Mouse (Mus musculus) midbrain, postnatal 0 days (tissue): ENCODE measurements around the gene Tenm4. TPM values are rescaled to one million over a fixed set of nuclear protein-coding genes. Genes with fewer than 3 reads are reported as not detected.

Experiments used
- ATAC-seq: fragments of 200-750 bp; cut with Nextera tagmentation; 2 replicates; pipeline ENCODE4 v1.8.0; 2017; ENCODE audit warnings: moderate number of reproducible peaks, mild to moderate bottlenecking, moderate TSS enrichment, moderate library complexity; ENCODE audit not compliant: low FRiP score
- DNase-seq: peaks from one replicate; pipeline ENCODE4 v3.0.0-alpha.2; 2015; ENCODE audit warnings: low spot score
- H3K27ac ChIP-seq: fragments of 300-500 bp; sonication (generic); 2 replicates; pipeline ENCODE4 v1.5.1; 2014; ENCODE audit warnings: low read depth, mild to moderate bottlenecking, low read length, mixed read lengths
- H3K27me3 ChIP-seq: fragments of 300-500 bp; sonication (generic); 2 replicates; pipeline ENCODE4 v1.6.1; 2014; ENCODE audit warnings: low read length, control low read depth, mixed read lengths; ENCODE audit not compliant: insufficient read depth
- H3K36me3 ChIP-seq: fragments of 300-500 bp; sonication (generic); 2 replicates; pipeline ENCODE4 v1.6.1; 2014; ENCODE audit warnings: low read length, control low read depth, mixed read lengths; ENCODE audit not compliant: insufficient read depth
- H3K4me1 ChIP-seq: fragments of 300-500 bp; sonication (generic); 2 replicates; pipeline ENCODE4 v1.6.1; 2014; ENCODE audit warnings: mild to moderate bottlenecking, control low read depth, antibody characterized with exemption, low read length, mixed read lengths; ENCODE audit not compliant: insufficient read depth
- H3K4me2 ChIP-seq: fragments of 300-500 bp; sonication (generic); 2 replicates; pipeline ENCODE4 v1.6.1; 2014; ENCODE audit warnings: low read depth, mild to moderate bottlenecking, low read length, mixed read lengths; ENCODE audit not compliant: poor library complexity, severe bottlenecking
- H3K4me3 ChIP-seq: fragments of 300-500 bp; sonication (generic); 2 replicates; pipeline ENCODE4 v1.5.1; 2014; ENCODE audit warnings: low read depth, mild to moderate bottlenecking, low read length, moderate library complexity
- H3K9ac ChIP-seq: fragments of 300-500 bp; sonication (generic); replicated peaks from 2 replicates; pipeline ENCODE4 v1.6.1; 2014; ENCODE audit warnings: mild to moderate bottlenecking, low read length, moderate library complexity, mixed read lengths; ENCODE audit not compliant: poor library complexity, severe bottlenecking
- H3K9me3 ChIP-seq: fragments of 300-500 bp; sonication (generic); 2 replicates; pipeline ENCODE4 v1.6.1; 2016; ENCODE audit warnings: low read length, control low read depth
- CTCF ChIP-seq: IDR thresholded peaks from 2 replicates; pipeline ENCODE4 v1.5.1; 2016; ENCODE audit warnings: antibody characterized with exemption, mild to moderate bottlenecking
- WGBS: fragments of 180-500 bp; shearing (Covaris S2); extraction: QIAGEN DNeasy Blood & Tissue Kit; methylation state at CpG from one replicate; pipeline ENCODE4 v1.1.7; 2014; 5-methylcytosine and 5-hydroxymethylcytosine counted together
- polyA plus RNA-seq: library from polyadenylated mRNA; unstranded; fragments of >200 nt; fragmentation: Nextera tagmentation; extraction: Ambion mirVana; gene quantifications from 2 replicates; pipeline ENCODE4 v1.2.1, GENCODE M21; 2015
- total RNA-seq: library from RNA; depleted of rRNA; stranded (reverse); fragments of >200 nt; gene quantifications from 2 replicates; pipeline ENCODE4 v1.2.3, GENCODE M21; 2014

Gene Tenm4
- total and polyA plus RNA-seq, 2 experiments from 2014 or later = 35.9 to 56.0 TPM

DNA sequence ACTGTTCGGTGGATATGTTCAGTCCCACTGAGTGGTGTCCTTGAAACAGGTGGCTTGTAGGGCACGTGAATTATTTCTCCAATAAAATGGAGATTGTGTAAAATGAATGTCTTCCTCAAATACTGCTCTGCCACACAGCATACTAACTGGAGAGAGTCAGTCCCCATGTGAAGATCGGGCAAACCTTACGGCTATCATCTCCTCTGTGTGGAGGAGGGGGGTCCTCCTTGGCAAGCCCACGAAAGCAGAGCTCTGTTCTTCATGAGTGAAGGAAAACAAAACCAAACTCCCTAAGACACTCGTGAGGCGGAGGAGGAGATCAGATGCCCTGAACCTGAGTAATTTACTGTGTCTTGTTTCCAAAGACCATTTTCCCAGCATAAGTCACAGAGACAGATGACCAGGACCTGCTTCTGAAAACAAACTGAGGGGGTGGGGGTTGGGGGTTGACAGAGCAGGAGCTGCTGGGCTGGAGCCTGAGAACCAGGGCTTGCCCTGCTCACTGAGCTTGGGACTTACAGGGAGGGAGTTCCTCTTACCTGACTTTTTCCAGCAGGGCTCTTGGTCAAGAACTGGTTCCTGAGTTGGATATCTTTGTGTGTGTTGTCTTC is 464.9 kb downstream of the Tenm4 start:
- TF ChIP-seq CTCF = no peak
- WGBS = 61% methylated on average over 7 of the region's 7 CpGs
- no peak overlapping the region for H3K27ac ChIP-seq
- H3K4me1 ChIP-seq = no peaks in the 10 kb centered on the region
- DNase-seq = no peak
- no peak overlapping the region for H3K9ac ChIP-seq
- no peaks in the 10 kb centered on the region for H3K9me3 ChIP-seq
- H3K4me3 ChIP-seq = no peak overlapping the region
- ATAC-seq = no peak
- H3K27me3 ChIP-seq = no peaks in the 10 kb centered on the region
- H3K4me2 ChIP-seq = no peak overlapping the region
- no peaks in the 10 kb centered on the region for H3K36me3 ChIP-seq

DNA sequence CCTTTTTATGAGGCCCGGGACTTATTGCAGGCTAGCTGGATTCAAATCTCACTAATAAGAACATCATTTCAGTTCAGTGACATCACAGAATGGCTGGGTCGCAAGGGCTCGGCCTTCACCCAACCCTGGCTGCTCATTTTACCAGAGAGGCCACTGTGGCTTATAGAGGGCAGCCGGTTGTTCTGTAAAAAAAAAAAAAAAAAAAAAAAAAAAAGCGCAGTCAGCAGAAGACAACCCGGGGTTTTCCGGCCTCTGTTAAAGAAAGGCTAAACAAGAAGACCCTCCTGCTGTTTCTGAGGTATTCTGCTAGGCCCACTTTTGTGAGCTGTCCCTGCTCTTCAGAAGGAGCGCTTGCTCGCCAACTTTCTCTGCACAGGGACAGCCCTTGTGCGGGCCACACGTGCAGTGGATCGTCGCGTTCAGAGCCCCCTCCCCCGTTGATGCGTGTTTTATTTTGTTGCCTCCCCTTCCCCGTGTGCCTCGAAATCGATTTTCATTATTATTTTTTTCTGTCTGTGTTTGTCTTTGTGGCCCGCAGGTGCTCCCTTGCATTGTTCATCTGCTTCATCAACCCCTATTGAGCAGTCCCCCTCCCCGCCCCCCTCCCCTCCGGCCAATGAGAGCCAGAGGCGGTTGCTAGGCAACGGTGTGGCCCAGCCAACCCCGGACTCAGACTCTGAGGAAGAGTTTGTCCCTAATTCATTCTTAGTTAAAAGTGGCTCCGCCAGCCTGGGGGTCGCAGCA is 472.6 kb downstream of the Tenm4 start:
- H3K9me3 ChIP-seq = no peaks in the 10 kb centered on the region
- 3% methylated on average over 27 of the region's 27 CpGs for WGBS
- 0 out of 2 replicates have a peak, but pooled peaks cover 4% of the 10 kb centered on the region for H3K4me1 ChIP-seq
- peak; percentile 87 for ATAC-seq
- H3K36me3 ChIP-seq = no peaks in the 10 kb centered on the region
- peak overlapping the region; percentile 34 for H3K4me3 ChIP-seq
- peak; percentile 87 for DNase-seq
- peak overlapping the region; percentile 44; the same call in 1 of the 2 replicates for H3K9ac ChIP-seq
- no peak for TF ChIP-seq CTCF
- H3K4me2 ChIP-seq = peak overlapping the region; percentile 63
- H3K27ac ChIP-seq = no peak overlapping the region
- peaks cover 9% of the 10 kb centered on the region for H3K27me3 ChIP-seq

DNA sequence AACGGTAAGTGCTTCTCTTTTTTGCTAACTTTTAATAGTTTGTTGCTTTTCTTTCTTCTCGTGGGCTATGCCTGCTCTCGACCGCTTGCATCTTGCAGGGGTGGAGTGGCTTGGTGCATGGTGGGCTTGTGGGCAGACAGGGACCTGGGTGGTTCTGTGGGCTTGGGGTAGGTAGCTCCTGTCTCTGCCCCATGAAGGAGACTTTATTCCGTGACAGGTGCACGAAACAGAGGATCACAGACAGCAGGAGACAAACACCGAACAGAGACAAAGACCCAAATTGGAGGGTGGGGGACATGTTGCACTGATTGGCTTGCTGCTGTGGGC is 473.1 kb downstream of the Tenm4 start:
- no peak for DNase-seq
- TF ChIP-seq CTCF = no peak
- 3% methylated on average over 7 of the region's 7 CpGs for WGBS

DNA sequence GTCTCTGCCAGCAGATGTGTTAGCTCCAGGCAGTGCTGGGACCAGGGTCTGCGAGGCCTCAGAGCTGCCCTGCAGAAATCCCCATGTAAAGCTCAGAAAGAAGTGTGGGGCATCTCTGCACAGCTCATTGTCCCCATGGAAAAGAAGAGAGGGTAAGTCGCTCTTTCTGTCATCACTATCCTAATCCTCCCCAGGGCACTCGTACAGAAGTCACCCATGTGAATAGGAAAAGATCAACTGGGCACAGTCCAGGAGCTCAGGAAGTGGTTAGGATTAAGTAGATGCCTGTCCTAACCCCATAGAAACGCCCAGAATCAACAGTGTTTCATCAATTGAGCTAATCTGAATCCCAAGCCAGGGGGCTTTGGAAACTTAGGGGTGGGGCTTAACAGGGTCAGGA is 476.6 kb downstream of the Tenm4 start:
- 14% methylated on average over 4 of the region's 4 CpGs for WGBS

More for the DNA sequence above, 473.1 kb downstream of the Tenm4 start:
- Histone ChIP-seq H3K36me3 (no peaks in the 10 kb centered on the region), H3K27me3 (peaks cover 9% of the 10 kb centered on the region), H3K9ac (no peak overlapping the region), H3K4me2 (peak overlapping the region; percentile 63), H3K4me1 (0 out of 2 replicates have a peak, but pooled peaks cover 4% of the 10 kb centered on the region), H3K4me3 (peak overlapping the region; percentile 34), H3K9me3 (no peaks in the 10 kb centered on the region), H3K27ac (no peak overlapping the region)
- 0 out of 2 replicates have a peak, but pooled peaks have one; percentile 48 for ATAC-seq

DNA sequence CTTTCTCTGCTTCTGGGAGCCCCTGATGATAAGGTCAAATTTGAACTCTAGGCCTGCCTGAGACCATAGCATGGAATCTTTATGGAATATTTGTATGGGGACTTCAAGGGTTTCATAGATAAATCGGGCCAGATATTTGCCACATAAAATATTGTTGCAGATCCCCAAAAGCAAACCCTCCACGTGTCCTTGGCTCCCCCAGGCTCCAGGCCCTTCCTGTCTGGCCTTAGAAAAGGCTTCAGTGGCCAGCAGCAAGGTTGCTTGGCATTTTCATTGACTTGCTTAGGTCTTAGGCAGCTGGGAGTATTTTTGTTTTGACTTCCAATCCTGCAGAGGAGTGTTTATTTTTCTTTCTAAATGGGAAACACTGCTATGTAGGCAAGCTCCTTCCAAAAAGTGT is 477.6 kb downstream of the Tenm4 start:
- Histone ChIP-seq H3K9ac (no peak overlapping the region), H3K4me1 (peaks cover 13% of the 10 kb centered on the region), H3K9me3 (no peaks in the 10 kb centered on the region), H3K4me3 (no peak overlapping the region), H3K27me3 (peaks cover 9% of the 10 kb centered on the region), H3K27ac (no peak overlapping the region), H3K4me2 (no peak overlapping the region), H3K36me3 (no peaks in the 10 kb centered on the region)
- no peak for TF ChIP-seq CTCF
- ATAC-seq = no peak
- DNase-seq = no peak
- 48% methylated on average over 2 of the region's 2 CpGs for WGBS

More for the DNA sequence above, 476.6 kb downstream of the Tenm4 start:
- Histone ChIP-seq H3K27ac (no peak overlapping the region), H3K4me2 (no peak overlapping the region), H3K4me3 (no peak overlapping the region), H3K27me3 (peaks cover 9% of the 10 kb centered on the region), H3K36me3 (no peaks in the 10 kb centered on the region), H3K9me3 (no peaks in the 10 kb centered on the region), H3K4me1 (peaks cover 13% of the 10 kb centered on the region), H3K9ac (no peak overlapping the region)
- ATAC-seq (no peak), DNase-seq (no peak)
- no peak for TF ChIP-seq CTCF

DNA sequence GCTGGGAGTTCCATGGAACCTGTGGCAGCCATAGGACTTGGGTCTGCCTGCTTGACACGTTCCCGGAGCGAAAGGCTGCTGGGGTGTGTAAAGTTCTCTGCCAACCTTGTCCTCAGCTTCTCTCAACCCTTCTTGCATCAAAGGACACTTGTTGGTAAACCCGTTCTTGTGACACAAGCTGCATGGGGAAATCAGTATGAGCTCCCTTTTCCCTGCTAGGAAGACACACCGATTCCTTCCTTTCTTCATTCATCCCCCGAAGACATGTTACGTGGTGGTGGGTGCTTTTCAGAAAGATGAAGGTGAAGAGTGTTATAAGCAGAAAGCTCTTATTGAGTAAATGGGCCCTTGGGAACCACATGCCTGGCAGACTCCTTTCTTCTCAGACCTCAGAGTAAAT is 478.1 kb downstream of the Tenm4 start:
- no peak for TF ChIP-seq CTCF
- Histone ChIP-seq H3K4me1 (peaks cover 12% of the 10 kb centered on the region), H3K4me2 (no peak overlapping the region), H3K9ac (no peak overlapping the region), H3K4me3 (no peak overlapping the region), H3K27me3 (peaks cover 9% of the 10 kb centered on the region), H3K36me3 (no peaks in the 10 kb centered on the region), H3K9me3 (no peaks in the 10 kb centered on the region), H3K27ac (no peak overlapping the region)
- 82% methylated on average over 7 of the region's 7 CpGs for WGBS
- DNase-seq (no peak), ATAC-seq (no peak)
